Mouse (Mus musculus) kidney, postnatal 0 days (tissue): Measurements from ENCODE around the gene Cx3cl1. TPM values are rescaled to one million over a fixed set of nuclear protein-coding genes. Genes with fewer than 3 reads are reported as not detected.

Source experiments
- ATAC-seq: fragments of 200-750 bp; cut with Nextera tagmentation; replicated peaks from 2 replicates; pipeline ENCODE4 v1.8.0; 2017; ENCODE audit warnings: low read depth, moderate number of reproducible peaks, moderate TSS enrichment, moderate library complexity; ENCODE audit not compliant: low FRiP score
- DNase-seq: peaks from one replicate; pipeline ENCODE4 v3.0.0-alpha.2; 2016; ENCODE audit warnings: low spot score
- H3K27ac ChIP-seq: fragments of 300-500 bp; sonication (generic); 2 replicates; pipeline ENCODE4 v1.5.1; 2014; ENCODE audit warnings: mild to moderate bottlenecking
- H3K27me3 ChIP-seq: fragments of 300-500 bp; sonication (generic); 2 replicates; pipeline ENCODE4 v1.6.1; 2014; ENCODE audit warnings: low read length, mixed read lengths; ENCODE audit not compliant: insufficient read depth
- H3K36me3 ChIP-seq: fragments of 300-500 bp; sonication (generic); 2 replicates; pipeline ENCODE4 v1.6.1; 2014; ENCODE audit warnings: low read length, mixed read lengths; ENCODE audit not compliant: insufficient read depth
- H3K4me1 ChIP-seq: fragments of 300-500 bp; sonication (generic); replicated peaks from 2 replicates; pipeline ENCODE4 v1.6.1; 2014; ENCODE audit warnings: antibody characterized with exemption, low read length, mixed read lengths; ENCODE audit not compliant: insufficient read depth
- H3K4me2 ChIP-seq: fragments of 300-500 bp; sonication (generic); 2 replicates; pipeline ENCODE4 v1.6.1; 2014; ENCODE audit warnings: mild to moderate bottlenecking, low read length, moderate library complexity, mixed read lengths
- H3K4me3 ChIP-seq: fragments of 300-500 bp; sonication (generic); replicated peaks from 2 replicates; pipeline ENCODE4 v1.5.1; 2014; ENCODE audit warnings: low read depth, low read length
- H3K9ac ChIP-seq: fragments of 300-500 bp; sonication (generic); 2 replicates; pipeline ENCODE4 v1.6.1; 2014; ENCODE audit warnings: low read depth, low read length
- H3K9me3 ChIP-seq: fragments of 300-500 bp; sonication (generic); replicated peaks from 2 replicates; pipeline ENCODE4 v1.6.1; 2016; ENCODE audit warnings: low read length, inconsistent platforms, mixed read lengths
- CTCF ChIP-seq: IDR thresholded peaks from 2 replicates; pipeline ENCODE4 v1.5.1; 2016; ENCODE audit warnings: antibody characterized with exemption, low read depth, mild to moderate bottlenecking, moderate library complexity
- WGBS: fragments of 180-500 bp; shearing (Covaris S2); extraction: QIAGEN DNeasy Blood & Tissue Kit; methylation state at CpG from one replicate; pipeline ENCODE4 v1.1.7; 2014; 5-methylcytosine and 5-hydroxymethylcytosine counted together
- polyA plus RNA-seq: library from polyadenylated mRNA; unstranded; fragments of >200 nt; fragmentation: Nextera tagmentation; extraction: Ambion mirVana; gene quantifications from 2 replicates; pipeline ENCODE4 v1.2.1, GENCODE M21; 2015

Cx3cl1 gene
- polyA plus RNA-seq, 1 experiment from 2014 or later: 23.4 TPM

GRCm38 (mm10) chr8:94794782-94795181, 23.0 kb downstream of the Cx3cl1 start:
- TF ChIP-seq CTCF: peak; percentile 11; the same call in 1 of the 2 replicates
- no peaks in the 10 kb centered on the region for H3K4me1 ChIP-seq
- 88% methylated on average over 2 of the region's 2 CpGs for WGBS
- ATAC-seq: no peak
- H3K9ac ChIP-seq: no peak overlapping the region
- H3K4me3 ChIP-seq: no peak overlapping the region
- H3K4me2 ChIP-seq: no peak overlapping the region
- no peaks in the 10 kb centered on the region for H3K36me3 ChIP-seq
- H3K27me3 ChIP-seq: no peaks in the 10 kb centered on the region
- DNase-seq: no peak
- H3K9me3 ChIP-seq: no peaks in the 10 kb centered on the region
- no peak overlapping the region for H3K27ac ChIP-seq

DNA sequence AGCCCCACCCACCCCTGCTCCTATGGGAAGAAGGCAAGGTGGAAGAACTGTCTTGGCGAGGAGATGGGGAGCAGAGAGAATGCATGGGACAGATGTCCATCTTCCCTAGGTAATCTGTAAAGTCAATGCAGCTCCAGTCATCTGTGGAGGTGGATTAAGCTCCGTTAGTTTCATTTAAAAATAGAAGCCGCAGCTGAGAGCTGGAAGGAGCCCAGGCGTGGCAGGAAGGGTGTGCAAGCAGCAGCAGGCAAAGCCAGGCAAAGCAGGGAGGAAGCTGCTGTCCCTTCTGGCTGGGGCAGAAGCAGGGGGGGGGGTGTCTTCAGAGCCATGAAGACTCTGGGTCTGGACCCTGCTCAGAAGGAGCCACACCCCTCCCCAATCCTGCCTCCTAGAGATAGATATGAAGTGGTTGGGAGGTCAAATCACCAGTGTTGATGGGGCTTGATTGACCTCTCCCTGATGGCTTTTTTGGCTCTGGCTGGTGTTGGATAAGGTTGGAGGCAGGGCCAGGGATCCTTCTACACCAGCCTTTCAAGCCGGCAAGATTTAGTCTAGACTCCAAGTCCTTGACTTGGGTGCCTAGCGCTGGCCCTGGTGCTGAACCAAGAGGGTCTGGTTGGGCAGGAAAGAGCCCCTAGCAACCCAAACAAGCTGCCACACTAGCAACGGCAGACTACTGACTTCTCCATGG, 28.6 kb downstream of the Cx3cl1 start:
- no peak overlapping the region for H3K9ac ChIP-seq
- no peaks in the 10 kb centered on the region for H3K9me3 ChIP-seq
- no peaks in the 10 kb centered on the region for H3K36me3 ChIP-seq
- DNase-seq: peak; percentile 69
- no peak; the same call in 1 of the 2 replicates for ATAC-seq
- H3K4me3 ChIP-seq: no peak overlapping the region
- TF ChIP-seq CTCF: no peak
- no peak overlapping the region for H3K4me2 ChIP-seq
- H3K27ac ChIP-seq: no peak overlapping the region
- H3K27me3 ChIP-seq: no peaks in the 10 kb centered on the region
- H3K4me1 ChIP-seq: no peaks in the 10 kb centered on the region
- WGBS: 50% methylated on average over 7 of the region's 7 CpGs

GRCm38 (mm10) chr8:94801293-94802095, 29.7 kb downstream of the Cx3cl1 start:
- no peak overlapping the region for H3K9ac ChIP-seq
- H3K36me3 ChIP-seq: no peaks in the 10 kb centered on the region
- peak; percentile 72 for DNase-seq
- H3K27me3 ChIP-seq: no peaks in the 10 kb centered on the region
- no peak overlapping the region for H3K4me2 ChIP-seq
- H3K4me1 ChIP-seq: no peaks in the 10 kb centered on the region
- no peaks in the 10 kb centered on the region for H3K9me3 ChIP-seq
- no peak for ATAC-seq
- 39% methylated on average over 14 of the region's 14 CpGs for WGBS
- TF ChIP-seq CTCF: peak; percentile 66
- H3K4me3 ChIP-seq: no peak overlapping the region
- H3K27ac ChIP-seq: no peak overlapping the region

GRCm38 (mm10) chr8:94802375-94802774, 30.6 kb downstream of the Cx3cl1 start:
- Histone ChIP-seq H3K4me1 (no peaks in the 10 kb centered on the region; the same call in 1 of the 2 replicates), H3K27ac (no peak overlapping the region), H3K9ac (no peak overlapping the region), H3K27me3 (no peaks in the 10 kb centered on the region), H3K4me2 (no peak overlapping the region), H3K4me3 (no peak overlapping the region), H3K36me3 (no peaks in the 10 kb centered on the region), H3K9me3 (no peaks in the 10 kb centered on the region)
- no peak for TF ChIP-seq CTCF
- DNase-seq: no peak
- no peak for ATAC-seq
- WGBS: 68% methylated on average over 4 of the region's 4 CpGs

- Histone ChIP-seq H3K27ac (no peak overlapping the region), H3K36me3 (no peaks in the 10 kb centered on the region), H3K9me3 (no peaks in the 10 kb centered on the region), H3K27me3 (no peaks in the 10 kb centered on the region), H3K4me3 (no peak overlapping the region), H3K4me1 (no peaks in the 10 kb centered on the region; the same call in 1 of the 2 replicates), H3K9ac (no peak overlapping the region), H3K4me2 (no peak overlapping the region)
- DNase-seq (no peak), ATAC-seq (no peak)
- 59% methylated on average over 6 of the region's 6 CpGs for WGBS
- TF ChIP-seq CTCF: no peak
These were observed 31.7 kb downstream of the Cx3cl1 start for GRCm38 (mm10) chr8:94803551-94803950.

GRCm38 (mm10) chr8:94804546-94805340, 32.9 kb downstream of the Cx3cl1 start:
- no peak overlapping the region for H3K9ac ChIP-seq
- WGBS: 46% methylated on average over 10 of the region's 10 CpGs
- ATAC-seq (no peak), DNase-seq (no peak)
- no peak overlapping the region for H3K4me3 ChIP-seq
- no peak overlapping the region for H3K4me2 ChIP-seq
- no peaks in the 10 kb centered on the region for H3K36me3 ChIP-seq
- no peaks in the 10 kb centered on the region for H3K9me3 ChIP-seq
- H3K27ac ChIP-seq: no peak overlapping the region
- TF ChIP-seq CTCF: no peak
- H3K4me1 ChIP-seq: no peaks in the 10 kb centered on the region; the same call in 1 of the 2 replicates
- no peaks in the 10 kb centered on the region for H3K27me3 ChIP-seq
